Mouse (Mus musculus): ENCODE measurements around the gene Pfkp. TPM values are rescaled to one million over a fixed set of nuclear protein-coding genes. Genes with fewer than 3 reads are reported as not detected.

Pfkp gene
- polyA plus RNA-seq, 1 experiment from 2014 or later, result 16.7 TPM

GRCm38 (mm10) chr13:6600626-6601025, 48.0 kb downstream of the Pfkp start:
- no peak overlapping the region for H3K4me3 ChIP-seq (ENCODE audit: low read length)
- no peak for ATAC-seq (ENCODE audit: low FRiP score, low TSS enrichment)
- H3K9me3 ChIP-seq (ENCODE audit: control insufficient read depth, low read length), result no peaks in the 10 kb centered on the region
- no peaks in the 10 kb centered on the region for H3K4me1 ChIP-seq (ENCODE audit: control insufficient read depth, insufficient read depth, low read length)
- no peak overlapping the region for H3K9ac ChIP-seq (ENCODE audit: low read depth, low read length)
- no peak overlapping the region for H3K27ac ChIP-seq (ENCODE audit: low read depth, low read length)
- 81% methylated on average over 8 of the region's 8 CpGs for WGBS
- no peak overlapping the region for H3K4me2 ChIP-seq (replicated peaks; ENCODE audit: low read depth, low read length)
- H3K36me3 ChIP-seq (ENCODE audit: control insufficient read depth, insufficient read depth, low read length), result no peaks in the 10 kb centered on the region
- H3K27me3 ChIP-seq (ENCODE audit: control insufficient read depth, insufficient read depth, low read length), result no peaks in the 10 kb centered on the region

DNA sequence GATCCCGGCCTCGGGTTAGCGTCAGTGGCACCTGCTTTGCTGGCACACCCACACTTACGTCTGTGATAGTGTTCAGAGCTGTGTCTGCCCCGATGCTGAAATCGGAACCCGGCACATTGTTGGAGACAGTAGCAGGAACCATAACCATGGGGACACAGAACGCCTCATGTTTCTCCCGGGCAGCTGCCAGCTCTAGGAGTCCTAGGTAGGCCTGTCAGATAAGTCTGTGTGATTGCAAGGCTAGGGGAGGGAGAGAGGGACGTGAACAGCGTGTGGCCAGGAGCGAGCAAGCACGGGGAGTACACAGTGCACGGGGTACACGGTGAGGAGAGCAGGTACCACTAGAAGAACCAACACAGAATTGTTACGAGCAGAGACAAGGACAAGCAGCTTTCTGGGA, 50.8 kb downstream of the Pfkp start:
- WGBS, result 89% methylated on average over 16 of the region's 16 CpGs
- H3K9me3 ChIP-seq (ENCODE audit: control insufficient read depth, low read length), result no peaks in the 10 kb centered on the region
- no peak overlapping the region for H3K27ac ChIP-seq (ENCODE audit: low read depth, low read length)
- H3K4me1 ChIP-seq (ENCODE audit: control insufficient read depth, insufficient read depth, low read length), result no peaks in the 10 kb centered on the region
- no peak overlapping the region for H3K4me2 ChIP-seq (replicated peaks; ENCODE audit: low read depth, low read length)
- H3K9ac ChIP-seq (ENCODE audit: low read depth, low read length), result no peak overlapping the region
- no peaks in the 10 kb centered on the region for H3K27me3 ChIP-seq (ENCODE audit: control insufficient read depth, insufficient read depth, low read length)
- no peak for ATAC-seq (ENCODE audit: low FRiP score, low TSS enrichment)
- no peak overlapping the region for H3K4me3 ChIP-seq (ENCODE audit: low read length)
- no peaks in the 10 kb centered on the region for H3K36me3 ChIP-seq (ENCODE audit: control insufficient read depth, insufficient read depth, low read length)

- Histone ChIP-seq H3K27ac (ENCODE audit: low read depth, low read length) (no peak overlapping the region), H3K36me3 (ENCODE audit: control insufficient read depth, insufficient read depth, low read length) (no peaks in the 10 kb centered on the region), H3K9me3 (ENCODE audit: control insufficient read depth, low read length) (no peaks in the 10 kb centered on the region), H3K9ac (ENCODE audit: low read depth, low read length) (no peak overlapping the region), H3K27me3 (ENCODE audit: control insufficient read depth, insufficient read depth, low read length) (no peaks in the 10 kb centered on the region), H3K4me3 (ENCODE audit: low read length) (no peak overlapping the region), H3K4me1 (ENCODE audit: control insufficient read depth, insufficient read depth, low read length) (no peaks in the 10 kb centered on the region), H3K4me2 (replicated peaks; ENCODE audit: low read depth, low read length) (no peak overlapping the region)
- WGBS, result 81% methylated on average over 4 of the region's 4 CpGs
- ATAC-seq (ENCODE audit: low FRiP score, low TSS enrichment), result no peak
Observed at GRCm38 (mm10) chr13:6595403-6595802, 53.2 kb downstream of the Pfkp start.

GRCm38 (mm10) chr13:6590846-6591245, 57.7 kb downstream of the Pfkp start:
- H3K27me3 ChIP-seq (ENCODE audit: control insufficient read depth, insufficient read depth, low read length), result no peaks in the 10 kb centered on the region
- H3K27ac ChIP-seq (ENCODE audit: low read depth, low read length), result no peak overlapping the region
- no peak overlapping the region for H3K4me2 ChIP-seq (replicated peaks; ENCODE audit: low read depth, low read length)
- H3K4me1 ChIP-seq (ENCODE audit: control insufficient read depth, insufficient read depth, low read length), result no peaks in the 10 kb centered on the region
- no peaks in the 10 kb centered on the region for H3K9me3 ChIP-seq (ENCODE audit: control insufficient read depth, low read length)
- WGBS, result 44% methylated on average over 3 of the region's 3 CpGs
- H3K36me3 ChIP-seq (ENCODE audit: control insufficient read depth, insufficient read depth, low read length), result no peaks in the 10 kb centered on the region
- no peak overlapping the region for H3K9ac ChIP-seq (ENCODE audit: low read depth, low read length)
- ATAC-seq (ENCODE audit: low FRiP score, low TSS enrichment), result no peak
- H3K4me3 ChIP-seq (ENCODE audit: low read length), result no peak overlapping the region

GRCm38 (mm10) chr13:6586009-6586408, 62.6 kb downstream of the Pfkp start:
- Histone ChIP-seq H3K9me3 (ENCODE audit: control insufficient read depth, low read length) (no peaks in the 10 kb centered on the region), H3K9ac (ENCODE audit: low read depth, low read length) (no peak overlapping the region), H3K27me3 (ENCODE audit: control insufficient read depth, insufficient read depth, low read length) (no peaks in the 10 kb centered on the region), H3K4me2 (replicated peaks; ENCODE audit: low read depth, low read length) (no peak overlapping the region), H3K4me1 (ENCODE audit: control insufficient read depth, insufficient read depth, low read length) (no peaks in the 10 kb centered on the region), H3K36me3 (ENCODE audit: control insufficient read depth, insufficient read depth, low read length) (peaks cover 9% of the 10 kb centered on the region; the same call in 1 of the 2 replicates), H3K27ac (ENCODE audit: low read depth, low read length) (no peak overlapping the region), H3K4me3 (ENCODE audit: low read length) (no peak overlapping the region)
- ATAC-seq (ENCODE audit: low FRiP score, low TSS enrichment), result no peak
- whole genome bisulfite sequencing, result 49% methylated on average over 9 of the region's 9 CpGs

DNA sequence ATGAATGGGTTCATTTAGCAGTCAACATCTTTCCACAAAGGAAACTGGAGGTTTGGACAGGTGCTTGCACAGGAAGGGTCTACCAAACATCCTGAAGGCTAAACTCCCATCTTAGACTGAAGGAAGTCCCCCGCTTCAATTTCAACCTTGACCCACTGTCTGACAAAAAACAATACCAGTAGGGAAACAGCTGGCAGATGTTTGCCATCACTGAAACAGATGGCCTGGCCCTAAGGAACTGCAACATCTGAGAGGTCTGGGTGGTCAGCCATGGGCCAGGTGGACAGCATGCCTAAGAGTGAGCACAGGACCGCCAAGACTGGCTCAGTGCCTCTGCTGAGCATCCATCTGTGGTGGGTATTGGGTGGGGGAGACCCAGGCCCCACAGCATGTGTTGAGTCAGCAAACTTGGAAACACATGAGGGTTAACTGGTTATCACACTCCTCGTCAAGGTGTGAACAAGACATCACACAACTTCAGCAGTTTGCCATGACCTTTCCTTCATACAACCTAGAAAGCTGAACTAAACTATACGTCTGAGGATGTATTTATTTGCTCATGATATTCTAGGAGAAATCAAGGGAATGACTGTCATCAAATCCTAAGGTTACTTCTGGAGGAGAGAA, 65.0 kb downstream of the Pfkp start:
- Histone ChIP-seq H3K4me1 (ENCODE audit: control insufficient read depth, insufficient read depth, low read length) (no peaks in the 10 kb centered on the region), H3K4me2 (replicated peaks; ENCODE audit: low read depth, low read length) (no peak overlapping the region), H3K27me3 (ENCODE audit: control insufficient read depth, insufficient read depth, low read length) (no peaks in the 10 kb centered on the region), H3K4me3 (ENCODE audit: low read length) (no peak overlapping the region), H3K27ac (ENCODE audit: low read depth, low read length) (no peak overlapping the region), H3K9me3 (ENCODE audit: control insufficient read depth, low read length) (no peaks in the 10 kb centered on the region), H3K36me3 (ENCODE audit: control insufficient read depth, insufficient read depth, low read length) (peaks cover 29% of the 10 kb centered on the region; the same call in 1 of the 2 replicates), H3K9ac (ENCODE audit: low read depth, low read length) (no peak overlapping the region)
- ATAC-seq (ENCODE audit: low FRiP score, low TSS enrichment), result peak; percentile 76; the same call in 1 of the 2 replicates
- WGBS, result 52% methylated on average over 4 of the region's 4 CpGs

DNA sequence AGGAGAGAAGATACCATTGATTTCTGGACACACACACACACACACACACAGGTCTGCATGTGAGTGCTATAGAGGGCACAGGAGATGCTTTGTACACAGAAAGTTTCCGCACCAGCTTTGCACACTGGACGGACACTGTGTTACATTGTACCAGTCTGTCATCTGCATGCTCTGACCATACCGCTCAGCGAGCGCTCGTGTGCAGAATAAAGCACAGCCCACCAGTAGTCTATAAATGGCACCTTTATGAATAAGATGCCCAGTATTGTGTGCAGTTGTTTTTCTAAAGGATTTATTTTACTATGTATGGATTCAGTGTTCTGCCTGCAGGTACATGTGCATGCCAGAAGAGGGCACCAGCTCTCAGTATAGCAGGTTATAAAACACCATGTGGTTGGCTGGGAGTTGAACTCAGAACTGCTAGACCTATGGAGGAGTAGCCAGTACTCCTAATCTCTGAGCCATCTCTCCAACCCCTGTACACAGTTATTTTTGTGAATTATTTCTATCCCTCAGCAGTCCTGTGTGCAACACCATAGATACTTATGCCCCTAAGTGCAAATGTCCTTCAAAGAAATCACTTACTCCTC, 72.6 kb downstream of the Pfkp start:
- no peaks in the 10 kb centered on the region for H3K4me1 ChIP-seq (ENCODE audit: control insufficient read depth, insufficient read depth, low read length)
- no peaks in the 10 kb centered on the region for H3K27me3 ChIP-seq (ENCODE audit: control insufficient read depth, insufficient read depth, low read length)
- ATAC-seq (ENCODE audit: low FRiP score, low TSS enrichment), result peak; percentile 53
- no peak overlapping the region for H3K4me2 ChIP-seq (replicated peaks; ENCODE audit: low read depth, low read length)
- WGBS, result 93% methylated on average over 6 of the region's 6 CpGs
- H3K27ac ChIP-seq (ENCODE audit: low read depth, low read length), result no peak overlapping the region
- H3K9ac ChIP-seq (ENCODE audit: low read depth, low read length), result no peak overlapping the region
- H3K4me3 ChIP-seq (ENCODE audit: low read length), result no peak overlapping the region
- no peaks in the 10 kb centered on the region for H3K9me3 ChIP-seq (ENCODE audit: control insufficient read depth, low read length)
- H3K36me3 ChIP-seq (ENCODE audit: control insufficient read depth, insufficient read depth, low read length), result peaks cover 90% of the 10 kb centered on the region

GRCm38 (mm10) chr13:6565571-6565970, 83.0 kb downstream of the Pfkp start:
- H3K4me2 ChIP-seq (replicated peaks; ENCODE audit: low read depth, low read length), result no peak overlapping the region
- no peaks in the 10 kb centered on the region for H3K9me3 ChIP-seq (ENCODE audit: control insufficient read depth, low read length)
- H3K27me3 ChIP-seq (ENCODE audit: control insufficient read depth, insufficient read depth, low read length), result no peaks in the 10 kb centered on the region
- H3K4me1 ChIP-seq (ENCODE audit: control insufficient read depth, insufficient read depth, low read length), result no peaks in the 10 kb centered on the region
- no peak for ATAC-seq (ENCODE audit: low FRiP score, low TSS enrichment)
- no peak overlapping the region for H3K9ac ChIP-seq (ENCODE audit: low read depth, low read length)
- H3K36me3 ChIP-seq (ENCODE audit: control insufficient read depth, insufficient read depth, low read length), result peaks cover 93% of the 10 kb centered on the region
- no peak overlapping the region for H3K27ac ChIP-seq (ENCODE audit: low read depth, low read length)
- WGBS, result 93% methylated on average over 5 of the region's 5 CpGs
- no peak overlapping the region for H3K4me3 ChIP-seq (ENCODE audit: low read length)

GRCm38 (mm10) chr13:6562409-6562808, 86.2 kb downstream of the Pfkp start:
- Histone ChIP-seq H3K9ac (ENCODE audit: low read depth, low read length) (no peak overlapping the region), H3K4me1 (ENCODE audit: control insufficient read depth, insufficient read depth, low read length) (no peaks in the 10 kb centered on the region), H3K4me3 (ENCODE audit: low read length) (no peak overlapping the region), H3K4me2 (replicated peaks; ENCODE audit: low read depth, low read length) (no peak overlapping the region), H3K27me3 (ENCODE audit: control insufficient read depth, insufficient read depth, low read length) (no peaks in the 10 kb centered on the region), H3K36me3 (ENCODE audit: control insufficient read depth, insufficient read depth, low read length) (peaks cover 94% of the 10 kb centered on the region), H3K27ac (ENCODE audit: low read depth, low read length) (no peak overlapping the region), H3K9me3 (ENCODE audit: control insufficient read depth, low read length) (no peaks in the 10 kb centered on the region)
- ATAC-seq (ENCODE audit: low FRiP score, low TSS enrichment), result no peak
- WGBS, result 85% methylated on average over 2 of the region's 2 CpGs

Measured in kidney, embryonic 14.5 days (tissue).